Mouse (Mus musculus): ENCODE results near the gene Ctps.

Ctps gene

GRCm38 (mm10) chr4:120570438-120571069 is 478 bp upstream of the Ctps start:
- DNase-seq (ENCODE audit: low spot score): no peak

- no peak for DNase-seq (ENCODE audit: low spot score)
These were observed 1.1 kb downstream of the Ctps start for GRCm38 (mm10) chr4:120569025-120569424.

GRCm38 (mm10) chr4:120568005-120568404 is 2.1 kb downstream of the Ctps start:
- DNase-seq (ENCODE audit: low spot score): no peak

- no peak for DNase-seq (ENCODE audit: low spot score)
These were observed 4.3 kb downstream of the Ctps start for GRCm38 (mm10) chr4:120565726-120566125.

GRCm38 (mm10) chr4:120556592-120556991 is 13.5 kb downstream of the Ctps start:
- DNase-seq (ENCODE audit: low spot score): no peak

GRCm38 (mm10) chr4:120544896-120545295 is 25.2 kb downstream of the Ctps start:
- no peak for DNase-seq (ENCODE audit: low spot score)

- no peak for DNase-seq (ENCODE audit: low spot score)
These were observed 31.4 kb downstream of the Ctps start for GRCm38 (mm10) chr4:120538664-120539063.

GRCm38 (mm10) chr4:120531986-120532385 is 38.1 kb downstream of the Ctps start, which contains the start of gene Slfnl1:
TSS of gene Slfnl1 (plus strand) at chr4:120532231.
- no peak for DNase-seq (ENCODE audit: low spot score)

- DNase-seq (ENCODE audit: low spot score): no peak
These were observed 41.9 kb downstream of the Ctps start for GRCm38 (mm10) chr4:120528171-120528570.

GRCm38 (mm10) chr4:120523092-120523491 is 47.0 kb downstream of the Ctps start:
- no peak for DNase-seq (ENCODE audit: low spot score)

GRCm38 (mm10) chr4:120522351-120522750 is 47.7 kb downstream of the Ctps start:
- no peak for DNase-seq (ENCODE audit: low spot score)

- no peak for DNase-seq (ENCODE audit: low spot score)
These were observed 48.3 kb downstream of the Ctps start for GRCm38 (mm10) chr4:120521761-120522160.

GRCm38 (mm10) chr4:120517335-120517734 is 52.7 kb downstream of the Ctps start:
- no peak for DNase-seq (ENCODE audit: low spot score)

- DNase-seq (ENCODE audit: low spot score): no peak
These were observed 53.2 kb downstream of the Ctps start for GRCm38 (mm10) chr4:120516907-120517306.

GRCm38 (mm10) chr4:120516491-120516890 is 53.6 kb downstream of the Ctps start:
- DNase-seq (ENCODE audit: low spot score): no peak

- DNase-seq (ENCODE audit: low spot score): no peak
These were observed 55.7 kb downstream of the Ctps start for GRCm38 (mm10) chr4:120514366-120514765.

- DNase-seq (ENCODE audit: low spot score): no peak
These were observed 58.9 kb downstream of the Ctps start for GRCm38 (mm10) chr4:120511203-120511602.

- DNase-seq (ENCODE audit: low spot score): no peak
These were observed 63.1 kb downstream of the Ctps start for GRCm38 (mm10) chr4:120506955-120507354.

All from retina, embryonic 14.5 days (tissue).